Mouse (Mus musculus) megakaryocyte progenitor cell, adult 5-6 weeks (primary cell): ENCODE results near the gene Ctsll3. TPM values are rescaled to one million over a fixed set of nuclear protein-coding genes. Genes with fewer than 3 reads are reported as not detected.

Source experiments
- ATAC-seq: replicated peaks from 2 replicates; pipeline ENCODE4 v1.8.0; 2016; ENCODE audit warnings: mild to moderate bottlenecking, moderate TSS enrichment, inconsistent platforms; ENCODE audit not compliant: poor library complexity
- total RNA-seq, 2 experiments: library from RNA; stranded (forward) in 1 of 2; stranded (reverse) in 1 of 2; fragments of 157-497, 149-512 nt in 1 of 2; fragments of 200-1000 nt in 1 of 2; gene quantifications; 2 replicates each; pipeline versions ENCODE4 v1.2.3 to v1.2.4; 2015 to 2017

Gene Ctsll3
- total RNA-seq, 2 experiments from 2014 or later = not detected

- ATAC-seq = peak; percentile 47; the same call in 1 of the 2 replicates
Measured at GRCm38 (mm10) chr13:60748556-60748955, 54.1 kb downstream of the Ctsll3 start.

Other genes starting within 250 kb of the Ctsll3 start
- 3.2 and 5.1 TPM in 2 replicates for gene Dapk1, start 200.9 kb downstream of the Ctsll3 start, total RNA-seq (2015)
- gene Dapk1, start 200.9 kb downstream of the Ctsll3 start, total RNA-seq (2017) = 2.2 and 2.8 TPM in 2 replicates
- gene BC051665, start 16.5 kb downstream of the Ctsll3 start, total RNA-seq (2015) = not detected in 2 replicates
- not detected in 2 replicates for gene BC051665, start 16.5 kb downstream of the Ctsll3 start, total RNA-seq (2017)
- gene 4930486L24Rik, start 61.6 kb upstream of the Ctsll3 start, total RNA-seq (2015) = 0.54 and 1.2 TPM in 2 replicates
- 0.44 TPM in 1 of 2 replicates, not detected in the other for gene 4930486L24Rik, start 61.6 kb upstream of the Ctsll3 start, total RNA-seq (2017)
- 1.6 TPM in 1 of 2 replicates, not detected in the other for gene Gm49392, start 94.0 kb upstream of the Ctsll3 start, total RNA-seq (2015)
- 0.37 TPM in 1 of 2 replicates, not detected in the other for gene Gm49392, start 94.0 kb upstream of the Ctsll3 start, total RNA-seq (2017)
- gene Ctla2b, start 94.6 kb upstream of the Ctsll3 start, total RNA-seq (2015) = 3.1 and 14.7 TPM in 2 replicates
- 2.8 and 17.6 TPM in 2 replicates for gene Ctla2b, start 94.6 kb upstream of the Ctsll3 start, total RNA-seq (2017)
- gene Tpbpb, start 102.0 kb upstream of the Ctsll3 start, total RNA-seq (2015) = not detected in 2 replicates
- gene Tpbpb, start 102.0 kb upstream of the Ctsll3 start, total RNA-seq (2017) = not detected in 2 replicates
- gene Gm49393, start 132.7 kb upstream of the Ctsll3 start, total RNA-seq (2015) = not detected in 2 replicates
- gene Gm49393, start 132.7 kb upstream of the Ctsll3 start, total RNA-seq (2017) = 3.8 TPM in 1 of 2 replicates, not detected in the other
- 0.27 and 3.2 TPM in 2 replicates for gene Gm49391, start 133.7 kb upstream of the Ctsll3 start, total RNA-seq (2015)
- gene Gm49391, start 133.7 kb upstream of the Ctsll3 start, total RNA-seq (2017) = 0.78 and 4.2 TPM in 2 replicates
- gene Ctla2a, start 133.8 kb upstream of the Ctsll3 start, total RNA-seq (2015) = 41.0 and 65.4 TPM in 2 replicates
- 24.3 and 59.8 TPM in 2 replicates for gene Ctla2a, start 133.8 kb upstream of the Ctsll3 start, total RNA-seq (2017)
- not detected in 2 replicates for gene Tpbpa, start 139.1 kb upstream of the Ctsll3 start, total RNA-seq (2015)
- gene Tpbpa, start 139.1 kb upstream of the Ctsll3 start, total RNA-seq (2017) = not detected in 2 replicates
- not detected in 2 replicates for gene Ctsj, start 203.1 kb upstream of the Ctsll3 start, total RNA-seq (2015)
- not detected in 2 replicates for gene Ctsj, start 203.1 kb upstream of the Ctsll3 start, total RNA-seq (2017)
- not detected in 2 replicates for gene Ctsq, start 237.8 kb upstream of the Ctsll3 start, total RNA-seq (2015)
- gene Ctsq, start 237.8 kb upstream of the Ctsll3 start, total RNA-seq (2017) = not detected in 2 replicates